Mouse (Mus musculus) embryonic facial prominence, embryonic 12.5 days (tissue): ENCODE data around the gene Gm14295. TPM values are rescaled to one million over a fixed set of nuclear protein-coding genes. Genes with fewer than 3 reads are reported as not detected.
"Not testable (repeated sequence)": the region's sequence is repeated elsewhere in the genome, so short reads cannot be mapped to it uniquely, and the experiment has no call there.

Experiments used
- ATAC-seq: fragments of 200-750 bp; cut with Nextera tagmentation; 2 replicates; pipeline ENCODE4 v1.8.0; 2017; ENCODE audit not compliant: insufficient number of reproducible peaks, insufficient read depth, low FRiP score, low TSS enrichment
- H3K27ac ChIP-seq: fragments of 300-500 bp; sonication (generic); 2 replicates; pipeline ENCODE4 v1.5.1; 2016; ENCODE audit warnings: mild to moderate bottlenecking
- H3K27me3 ChIP-seq: fragments of 300-500 bp; sonication (generic); 2 replicates; pipeline ENCODE4 v1.6.1; 2016; ENCODE audit warnings: mild to moderate bottlenecking, moderate library complexity
- H3K36me3 ChIP-seq: fragments of 300-500 bp; sonication (generic); 2 replicates; pipeline ENCODE4 v1.6.1; 2016; ENCODE audit warnings: mild to moderate bottlenecking
- H3K4me1 ChIP-seq: fragments of 300-500 bp; sonication (generic); 2 replicates; pipeline ENCODE4 v1.6.1; 2016
- H3K4me2 ChIP-seq: fragments of 300-500 bp; sonication (generic); replicated peaks from 2 replicates; pipeline ENCODE4 v1.6.1; 2016; ENCODE audit warnings: mild to moderate bottlenecking, moderate library complexity
- H3K4me3 ChIP-seq: fragments of 300-500 bp; sonication (generic); 2 replicates; pipeline ENCODE4 v1.5.1; 2016; ENCODE audit warnings: mild to moderate bottlenecking
- H3K9ac ChIP-seq: fragments of 300-500 bp; sonication (generic); 2 replicates; pipeline ENCODE4 v1.6.1; 2016; ENCODE audit warnings: mild to moderate bottlenecking, moderate library complexity
- H3K9me3 ChIP-seq: fragments of 300-500 bp; sonication (generic); 2 replicates; pipeline ENCODE4 v1.6.1; 2016; ENCODE audit warnings: mild to moderate bottlenecking, moderate library complexity
- WGBS: fragments of 180-500 bp; shearing (Covaris S2); methylation state at CpG from one replicate; pipeline ENCODE4 v1.1.7; 2016; 5-methylcytosine and 5-hydroxymethylcytosine counted together
- polyA plus RNA-seq: library from polyadenylated mRNA; unstranded; fragments of >200 nt; fragmentation: Nextera tagmentation; extraction: Ambion mirVana; gene quantifications from 2 replicates; pipeline ENCODE4 v1.2.1, GENCODE M21; 2016

Gm14295 gene
- 14.2 and 16.5 TPM in 2 replicates for polyA plus RNA-seq

DNA sequence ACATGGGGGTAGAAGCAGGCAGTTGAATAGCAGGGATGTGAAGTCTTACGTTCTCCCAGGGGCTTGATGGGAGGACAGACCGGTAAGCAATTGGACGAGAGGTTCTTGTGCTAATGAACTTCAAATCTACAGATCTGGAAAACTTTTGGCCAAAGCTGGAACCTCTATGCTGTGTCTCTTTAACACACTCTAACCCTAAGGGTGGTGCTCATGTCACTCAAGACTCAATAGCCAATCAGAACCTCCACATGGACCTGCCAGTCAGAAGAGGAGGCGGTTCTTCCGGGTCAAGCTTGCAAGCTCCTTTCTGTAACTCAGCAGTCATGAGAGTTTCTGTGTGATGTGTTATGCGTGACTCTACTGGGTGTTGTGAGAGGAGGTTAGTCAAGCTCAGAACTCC, at the start of gene Gm14295:
Gene Gm14295, plus strand, starts transcription at position 301 of the 400 bp plus-strand sequence.
- ATAC-seq, H3K9me3 ChIP-seq, H3K4me1 ChIP-seq, H3K36me3 ChIP-seq, H3K9ac ChIP-seq, H3K27ac ChIP-seq, H3K27me3 ChIP-seq: not testable (repeated sequence)
- H3K4me3 ChIP-seq = peak within 1 kb of the TSS; percentile 42
- WGBS = no CpG with 5 or more reads among the region's 6 CpGs
- H3K4me2 ChIP-seq = 0 out of 2 replicates have a peak within 1 kb of the TSS, but pooled peaks have one; percentile 32

DNA sequence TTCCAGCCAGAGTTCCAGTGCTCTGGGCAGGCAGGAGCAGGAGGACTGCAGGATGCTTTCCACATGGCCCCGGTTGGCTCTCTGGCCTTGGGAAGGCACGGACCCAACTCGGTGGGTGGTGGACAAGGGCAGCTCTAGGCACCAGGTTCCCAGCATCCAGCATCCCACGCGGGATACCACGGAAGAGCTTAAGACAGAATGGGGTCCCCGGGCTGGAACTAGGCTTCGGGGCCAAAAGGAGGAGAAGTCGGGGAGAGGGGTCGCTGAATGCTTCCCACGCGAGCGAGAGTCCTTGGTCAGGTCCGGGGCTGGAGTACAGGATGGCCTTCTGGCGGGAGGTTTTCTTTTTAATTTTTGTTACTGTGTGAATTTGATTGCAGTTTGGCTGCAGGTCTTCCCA, 373 bp downstream of the Gm14295 start:
- not testable (repeated sequence) for ATAC-seq, H3K9ac ChIP-seq, H3K4me1 ChIP-seq, H3K36me3 ChIP-seq, H3K9me3 ChIP-seq, H3K27ac ChIP-seq, H3K27me3 ChIP-seq
- WGBS = 18% methylated on average over 15 of the region's 15 CpGs
- Histone ChIP-seq H3K4me3 (peak overlapping the region; percentile 42), H3K4me2 (0 out of 2 replicates have a peak overlapping the region, but pooled peaks have one; percentile 32)

DNA sequence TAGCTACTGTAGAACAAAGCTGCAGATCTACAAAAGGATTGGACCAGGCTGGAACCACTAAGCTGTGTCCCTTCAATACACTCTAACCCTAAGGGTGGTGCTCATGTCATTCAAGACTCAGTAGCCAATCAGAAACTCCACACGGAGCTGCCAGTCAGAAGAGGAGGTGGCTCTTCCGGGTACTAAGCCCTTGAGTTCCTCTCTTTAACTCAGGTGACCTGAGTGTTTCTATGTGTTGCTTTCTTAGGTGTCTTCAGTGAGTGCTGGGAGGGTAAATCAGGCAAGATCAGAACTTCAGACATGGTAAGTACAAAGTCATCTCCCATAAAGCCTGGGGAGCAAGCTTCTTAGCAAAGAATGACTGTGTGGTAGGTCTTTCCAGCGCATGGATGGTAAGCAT, 32.4 kb downstream of the Gm14295 start, which contains the start of gene Gm14408:
Gene Gm14408, plus strand, starts transcription at position 301 of the 400 bp plus-strand sequence.
- H3K4me1 ChIP-seq, H3K9ac ChIP-seq, H3K27me3 ChIP-seq, H3K9me3 ChIP-seq, H3K4me3 ChIP-seq, H3K27ac ChIP-seq, H3K4me2 ChIP-seq, H3K36me3 ChIP-seq, ATAC-seq: not testable (repeated sequence)
- 95% methylated on average over 1 of the region's 3 CpGs for WGBS

Other genes with a start within 250 kb of the Gm14295 start
- gene Gm14308, start 162.3 kb upstream of the Gm14295 start, polyA plus RNA-seq = 21.7 and 27.9 TPM in 2 replicates
- gene Zfp973, start 128.1 kb upstream of the Gm14295 start, polyA plus RNA-seq = 8.8 and 9.6 TPM in 2 replicates
- gene Gm14305, start 90.3 kb upstream of the Gm14295 start, polyA plus RNA-seq = 36.9 and 37.7 TPM in 2 replicates
- gene Gm14408, start 32.5 kb downstream of the Gm14295 start, polyA plus RNA-seq = not detected in 2 replicates
- gene Gm14296, start 129.2 kb downstream of the Gm14295 start, polyA plus RNA-seq = 8.8 and 17.4 TPM in 2 replicates
- gene Gm14419, start 202.3 kb downstream of the Gm14295 start, polyA plus RNA-seq = 10.6 and 14.1 TPM in 2 replicates